Comparison of ENCODE assay signal across 16 mouse cellular contexts in genomic region chr2:26323589-26324325, GRCm38 (mm10). TPM values are rescaled to one million over a fixed set of nuclear protein-coding genes. Genes with fewer than 3 reads are reported as not detected.
"Had no signal": no experiment of that assay in that cellular context is flagged by ENCODE, and none has a peak within 500 bp of the region (broad histone marks: within the 10 kb centered on the region; RNA-seq: fewer than 3 reads in every experiment).

No protein-coding gene starts in this region.

- ATAC-seq: liver, embryonic 12.5 days had no signal

- H3K9me3 ChIP-seq: limb, embryonic 13.5 days; liver, embryonic 12.5 days; midbrain, embryonic 10.5 days; neural tube, embryonic 15.5 days had no signal

- H3K27me3 ChIP-seq: limb, embryonic 13.5 days; liver, embryonic 12.5 days; neural tube, embryonic 15.5 days had no signal

- H3K9ac ChIP-seq: liver, embryonic 12.5 days; lung, embryonic 14.5 days; neural tube, embryonic 15.5 days had no signal

- H3K4me3 ChIP-seq: limb, embryonic 13.5 days; liver, embryonic 12.5 days; midbrain, embryonic 10.5 days; myocyte; neural tube, embryonic 15.5 days had no signal

- DNase-seq: left cerebral cortex, postnatal 4 days; lung, embryonic 14.5 days; lung, postnatal 10 days; lung, postnatal 4 days; midbrain, embryonic 14.5 days; right cerebral cortex, adult 18-20 months; right cerebral cortex, postnatal 25 days; thymus, postnatal 4 days had no signal

- H3K27ac ChIP-seq: limb, embryonic 13.5 days; liver, embryonic 12.5 days; midbrain, embryonic 10.5 days; neural tube, embryonic 15.5 days; stomach, postnatal 0 days had no signal

- H3K4me2 ChIP-seq: limb, embryonic 13.5 days; liver, embryonic 12.5 days; lung, embryonic 14.5 days; neural tube, embryonic 15.5 days had no signal

RNA-seq across cellular contexts. Expression of gene Ccdc187, which starts 29.4 kb away (rescaled TPM):
- total RNA-seq: megakaryocyte, adult 5-6 weeks had no signal
- polyA plus RNA-seq: neural tube, embryonic 11.5 days had no signal
